ENCODE assay signal across 8 mouse cellular contexts in genomic region chr2:168929691-168930090, GRCm38 (mm10). TPM values are rescaled to one million over a fixed set of nuclear protein-coding genes. Genes with fewer than 3 reads are reported as not detected.
DNase-seq lines count a peak whose midpoint lies in the region; ATAC-seq lines count a peak whose summit lies in the region.

No protein-coding gene starts in this region.

- no peaks in the 10 kb centered on the region for H3K27me3 ChIP-seq in intestine, embryonic 14.5 days (replicated peaks; ENCODE audit: control insufficient read depth, insufficient read depth, low read length)
- H3K27me3 ChIP-seq in intestine, embryonic 16.5 days (replicated peaks; ENCODE audit: control insufficient read depth, insufficient read depth, low read length) = no peaks in the 10 kb centered on the region
- no peaks in the 10 kb centered on the region for H3K27me3 ChIP-seq in neural tube, embryonic 11.5 days (ENCODE audit: control insufficient read depth, insufficient read depth, low read length)

- 26% methylated on average over 10 of the region's 10 CpGs for WGBS in intestine, embryonic 14.5 days
- 26% methylated on average over 10 of the region's 10 CpGs for WGBS in intestine, embryonic 16.5 days
- WGBS in neural tube, embryonic 11.5 days = 36% methylated on average over 10 of the region's 10 CpGs

- no peak overlapping the region for H3K4me2 ChIP-seq in intestine, embryonic 14.5 days (ENCODE audit: low read length)
- no peak overlapping the region for H3K4me2 ChIP-seq in intestine, embryonic 16.5 days (ENCODE audit: low read depth, low read length)
- no peak overlapping the region for H3K4me2 ChIP-seq in neural tube, embryonic 11.5 days (ENCODE audit: low read depth)

- peak; percentile 91 for DNase-seq in intestine, embryonic 14.5 days (ENCODE audit: low spot score)
- peak; percentile 14 for DNase-seq in MN1 (ENCODE audit: low spot score)
- peak; percentile 61 to 75 for DNase-seq in cerebellum, adult 18-20 months
- DNase-seq in gastrocnemius, postnatal 14 days = peak; percentile 55
- peak; percentile 72 to 82 for DNase-seq in left cerebral cortex, adult 18-20 months (ENCODE audit: low spot score in 2 of 2)
- peak; percentile 75 for DNase-seq in neural tube, embryonic 11.5 days (ENCODE audit: low spot score)
- DNase-seq in thymus, postnatal 25 days = peak; percentile 72

- H3K27ac ChIP-seq in intestine, embryonic 14.5 days (ENCODE audit: low read depth) = no peak overlapping the region
- H3K27ac ChIP-seq in intestine, embryonic 16.5 days (ENCODE audit: low read length) = no peak overlapping the region
- no peak overlapping the region for H3K27ac ChIP-seq in neural tube, embryonic 11.5 days (ENCODE audit: low read depth, low read length)

- H3K9ac ChIP-seq in intestine, embryonic 14.5 days (ENCODE audit: low read length) = no peak overlapping the region
- no peak overlapping the region for H3K9ac ChIP-seq in intestine, embryonic 16.5 days (ENCODE audit: low read depth, low read length)
- H3K9ac ChIP-seq in neural tube, embryonic 11.5 days (ENCODE audit: low read length) = no peak overlapping the region

- intact Hi-C loops in gastrocnemius, postnatal 14 days (cut with DNase I; ENCODE audit: low total_unique reads) = no loop called here

- H3K9me3 ChIP-seq in intestine, embryonic 14.5 days (ENCODE audit: control insufficient read depth, low read length) = no peaks in the 10 kb centered on the region
- H3K9me3 ChIP-seq in intestine, embryonic 16.5 days (ENCODE audit: control insufficient read depth, low read length) = no peaks in the 10 kb centered on the region
- no peaks in the 10 kb centered on the region for H3K9me3 ChIP-seq in neural tube, embryonic 11.5 days (ENCODE audit: control insufficient read depth, low read length)

- no peaks in the 10 kb centered on the region for H3K4me1 ChIP-seq in intestine, embryonic 14.5 days (replicated peaks; ENCODE audit: control insufficient read depth, insufficient read depth, low read length)
- H3K4me1 ChIP-seq in intestine, embryonic 16.5 days (ENCODE audit: control insufficient read depth, insufficient read depth, low read length) = no peaks in the 10 kb centered on the region
- H3K4me1 ChIP-seq in neural tube, embryonic 11.5 days (ENCODE audit: control insufficient read depth, insufficient read depth, low read length) = no peaks in the 10 kb centered on the region

- no peak for ATAC-seq in intestine, embryonic 14.5 days (replicated peaks; ENCODE audit: low FRiP score, low TSS enrichment, low read depth)
- ATAC-seq in intestine, embryonic 16.5 days = no peak
- ATAC-seq in neural tube, embryonic 11.5 days (ENCODE audit: insufficient read depth, low FRiP score, low TSS enrichment) = no peak

- no peak overlapping the region for H3K4me3 ChIP-seq in intestine, embryonic 14.5 days (ENCODE audit: low read depth, low read length)
- H3K4me3 ChIP-seq in intestine, embryonic 16.5 days (ENCODE audit: low read length) = no peak overlapping the region
- no peak overlapping the region for H3K4me3 ChIP-seq in neural tube, embryonic 11.5 days (ENCODE audit: low read depth, low read length)

- H3K36me3 ChIP-seq in intestine, embryonic 14.5 days (ENCODE audit: control insufficient read depth, insufficient read depth, low read length) = peaks cover 31% of the 10 kb centered on the region
- peaks cover 28% of the 10 kb centered on the region for H3K36me3 ChIP-seq in intestine, embryonic 16.5 days (ENCODE audit: control insufficient read depth, insufficient read depth, low read length)
- peaks cover 18% of the 10 kb centered on the region for H3K36me3 ChIP-seq in neural tube, embryonic 11.5 days (ENCODE audit: control insufficient read depth, insufficient read depth, low read length)

RNA-seq across cellular contexts. Expression of gene Zfp64, which starts 25.7 kb away (rescaled TPM):
- 36.8 and 38.7 TPM in 2 replicates for polyA plus RNA-seq in intestine, embryonic 14.5 days (2014; fragmentation: Nextera tagmentation; extraction: Ambion mirVana)
- 26.9 and 30.6 TPM in 2 replicates for polyA plus RNA-seq in intestine, embryonic 16.5 days (2015; fragmentation: Nextera tagmentation; extraction: Ambion mirVana)
- total RNA-seq in gastrocnemius, postnatal 14 days (2021) = 1 to 10 TPM; 7.8 to 8.0 TPM
- 10 to 100 TPM; 15.7 to 16.7 TPM for total RNA-seq in left cerebral cortex, adult 18-20 months (2021)
- polyA plus RNA-seq in neural tube, embryonic 11.5 days (2014; fragmentation: Nextera tagmentation; extraction: Ambion mirVana) = 30.6 and 35.1 TPM in 2 replicates

Comparison
In these comparisons a context has a peak if more than half of its experiments do, and no peak if none do; other contexts are left out.
1. DNase-seq: peak in every context shown above with its lines; median percentile 91 in intestine, embryonic 14.5 days; 77 in left cerebral cortex, adult 18-20 months; 75 in neural tube, embryonic 11.5 days; 72 in thymus, postnatal 25 days; 68 in cerebellum, adult 18-20 months; 55 in gastrocnemius, postnatal 14 days; 14 in MN1.